Mouse (Mus musculus) heart, embryonic 10.5 days (tissue): ENCODE data around the gene H2-Q10. TPM values are rescaled to one million over a fixed set of nuclear protein-coding genes. Genes with fewer than 3 reads are reported as not detected.
"Not testable (repeated sequence)": the region's sequence is repeated elsewhere in the genome, so short reads cannot be mapped to it uniquely, and the experiment has no call there.

ENCODE experiments used
- DNase-seq: peaks from one replicate; pipeline ENCODE4 v3.0.0-alpha.2; 2017; ENCODE audit warnings: low spot score
- H3K27ac ChIP-seq: fragments of 300-500 bp; sonication (generic); 2 replicates; pipeline ENCODE4 v1.5.1; 2016; ENCODE audit warnings: mild to moderate bottlenecking
- H3K27me3 ChIP-seq: fragments of 300-500 bp; sonication (generic); 2 replicates; pipeline ENCODE4 v1.6.1; 2016; ENCODE audit warnings: mild to moderate bottlenecking; ENCODE audit not compliant: poor library complexity, insufficient read depth, severe bottlenecking
- H3K36me3 ChIP-seq: fragments of 300-500 bp; sonication (generic); 2 replicates; pipeline ENCODE4 v1.6.1; 2016; ENCODE audit warnings: mild to moderate bottlenecking, moderate library complexity
- H3K4me1 ChIP-seq: fragments of 300-500 bp; sonication (generic); 2 replicates; pipeline ENCODE4 v1.6.1; 2016; ENCODE audit warnings: mild to moderate bottlenecking
- H3K4me3 ChIP-seq: fragments of 300-500 bp; sonication (generic); 2 replicates; pipeline ENCODE4 v1.5.1; 2016; ENCODE audit warnings: mild to moderate bottlenecking, moderate library complexity
- H3K9me3 ChIP-seq: fragments of 300-500 bp; sonication (generic); 2 replicates; pipeline ENCODE4 v1.6.1; 2016; ENCODE audit warnings: mild to moderate bottlenecking, moderate library complexity
- WGBS: fragments of 180-500 bp; shearing (Covaris S2); methylation state at CpG from one replicate; pipeline ENCODE4 v1.1.7; 2016; 5-methylcytosine and 5-hydroxymethylcytosine counted together
- polyA plus RNA-seq: library from polyadenylated mRNA; unstranded; fragments of >200 nt; fragmentation: Nextera tagmentation; extraction: Ambion mirVana; gene quantifications from 2 replicates; pipeline ENCODE4 v1.2.1, GENCODE M21; 2016

H2-Q10 gene
- polyA plus RNA-seq = 0.25 and 4.7 TPM in 2 replicates

GRCm38 (mm10) chr17:35469842-35470751 is at the start of gene H2-Q10:
TSS of gene H2-Q10 (plus strand) at chr17:35470089.
- no peak for DNase-seq
- no peaks in the 10 kb centered on the region for H3K9me3 ChIP-seq
- H3K27ac ChIP-seq = peak within 1 kb of the TSS; percentile 7; the same call in 1 of the 2 replicates
- peak within 1 kb of the TSS; percentile 61 for H3K4me3 ChIP-seq
- peaks cover 12% of the 10 kb centered on the region for H3K4me1 ChIP-seq
- H3K27me3 ChIP-seq = peaks cover 58% of the 10 kb centered on the region
- no peaks in the 10 kb centered on the region for H3K36me3 ChIP-seq
- WGBS = under 1% methylated on average over 80 of the region's 80 CpGs

- H3K27ac ChIP-seq, H3K36me3 ChIP-seq, H3K4me3 ChIP-seq, H3K4me1 ChIP-seq, H3K9me3 ChIP-seq: not testable (repeated sequence)
- 14% methylated on average over 11 of the region's 11 CpGs for WGBS
- peak; percentile 70 for DNase-seq
- peaks cover 42% of the 10 kb centered on the region for H3K27me3 ChIP-seq
These were observed 49.6 kb upstream of the H2-Q10 start for GRCm38 (mm10) chr17:35420206-35420810.

DNA sequence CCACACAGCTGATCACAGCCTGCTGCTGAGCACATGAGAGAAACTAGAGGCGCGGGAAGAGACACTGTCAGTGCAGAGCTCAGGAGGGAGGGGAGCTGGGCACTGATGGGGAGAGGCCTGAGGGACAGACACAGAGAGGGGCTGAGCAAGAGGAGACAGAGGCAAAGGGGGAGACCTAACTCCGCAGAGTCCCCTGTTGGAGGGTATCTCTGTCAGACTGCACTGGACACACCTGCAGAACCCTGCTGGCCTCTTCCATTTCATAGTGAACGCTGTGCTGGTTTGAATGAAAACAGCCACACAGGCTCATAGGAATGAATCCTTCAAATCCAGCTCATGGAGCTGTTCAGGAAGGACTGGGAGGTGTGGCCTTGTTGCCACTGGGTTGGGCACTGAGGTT is 48.6 kb upstream of the H2-Q10 start:
- peaks cover 12% of the 10 kb centered on the region for H3K4me1 ChIP-seq
- H3K27ac ChIP-seq, H3K36me3 ChIP-seq, H3K4me3 ChIP-seq, H3K9me3 ChIP-seq: not testable (repeated sequence)
- DNase-seq = peak; percentile 74
- 87% methylated on average over 4 of the region's 4 CpGs for WGBS
- peaks cover 52% of the 10 kb centered on the region for H3K27me3 ChIP-seq

DNA sequence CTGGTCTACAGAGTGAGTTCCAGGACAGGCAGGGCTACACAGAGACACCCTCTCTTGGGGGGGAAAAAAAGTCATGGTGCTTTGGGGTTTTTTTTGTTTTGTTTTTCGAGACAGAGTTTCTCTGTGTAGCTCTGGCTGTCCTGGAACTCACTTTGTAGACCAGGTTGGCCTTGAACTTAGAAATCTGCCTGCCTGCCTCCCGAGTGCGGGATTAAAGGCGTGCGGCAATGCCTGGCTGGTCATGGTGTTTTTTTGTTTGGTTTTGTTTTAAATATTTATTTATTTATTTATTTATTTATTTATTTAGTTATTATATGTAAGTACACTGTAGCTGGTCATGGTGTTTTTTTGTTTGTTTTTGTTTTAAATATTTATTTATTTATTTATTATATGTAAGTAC is 47.5 kb upstream of the H2-Q10 start:
- Histone ChIP-seq H3K4me1 (peaks cover 12% of the 10 kb centered on the region), H3K27me3 (peaks cover 55% of the 10 kb centered on the region)
- not testable (repeated sequence) for H3K4me3 ChIP-seq, H3K27ac ChIP-seq, H3K9me3 ChIP-seq, H3K36me3 ChIP-seq
- DNase-seq = peak; percentile 50
- WGBS = 86% methylated on average over 5 of the region's 5 CpGs

GRCm38 (mm10) chr17:35423131-35423810 is 46.6 kb upstream of the H2-Q10 start:
- not testable (repeated sequence) for H3K36me3 ChIP-seq, H3K9me3 ChIP-seq, H3K27ac ChIP-seq, DNase-seq, H3K4me3 ChIP-seq
- 60% methylated on average over 3 of the region's 3 CpGs for WGBS
- peaks cover 12% of the 10 kb centered on the region for H3K4me1 ChIP-seq
- peaks cover 59% of the 10 kb centered on the region for H3K27me3 ChIP-seq

DNA sequence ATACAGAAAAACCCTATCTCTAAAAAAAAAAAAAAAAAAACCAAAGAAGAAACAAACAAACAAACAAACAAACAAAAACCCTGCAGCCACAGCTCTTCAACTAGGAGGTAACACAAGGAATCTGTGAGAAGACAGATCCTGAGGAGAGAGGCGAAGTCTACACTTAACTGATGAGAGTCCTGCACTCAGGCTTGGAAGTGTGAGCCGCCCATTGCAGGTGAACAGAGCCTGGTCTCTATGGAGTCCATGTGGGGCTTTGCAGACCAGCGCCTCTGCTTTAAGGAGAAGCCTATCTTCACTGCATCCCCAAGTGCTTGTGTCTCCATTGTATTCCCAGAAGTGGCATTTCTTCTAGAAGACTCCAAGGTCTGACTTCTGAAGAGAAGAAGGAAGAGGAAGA is 45.8 kb upstream of the H2-Q10 start:
- H3K4me3 ChIP-seq, H3K27ac ChIP-seq, H3K9me3 ChIP-seq, H3K36me3 ChIP-seq: not testable (repeated sequence)
- Histone ChIP-seq H3K27me3 (peaks cover 57% of the 10 kb centered on the region), H3K4me1 (peaks cover 12% of the 10 kb centered on the region)
- peak; percentile 74 for DNase-seq
- WGBS = 72% methylated on average over 3 of the region's 3 CpGs

- H3K4me1 ChIP-seq = peaks cover 12% of the 10 kb centered on the region
- WGBS = 2% methylated on average over 57 of the region's 66 CpGs
- H3K27ac ChIP-seq, H3K36me3 ChIP-seq, H3K9me3 ChIP-seq: not testable (repeated sequence)
- peak; percentile 81 for DNase-seq
- H3K4me3 ChIP-seq = peak within 1 kb of the TSS; percentile 49
- H3K27me3 ChIP-seq = peaks cover 56% of the 10 kb centered on the region
These were observed 45.1 kb upstream of the H2-Q10 start, which contains the start of gene H2-Q6 for GRCm38 (mm10) chr17:35424624-35425416. TSS of gene H2-Q6 (plus strand) at chr17:35424850.

- not testable (repeated sequence) for H3K9me3 ChIP-seq, H3K27ac ChIP-seq, H3K36me3 ChIP-seq
- DNase-seq = peak; percentile 78
- Histone ChIP-seq H3K27me3 (peaks cover 56% of the 10 kb centered on the region), H3K4me3 (peak overlapping the region; percentile 49), H3K4me1 (peaks cover 12% of the 10 kb centered on the region)
- WGBS = 8% methylated on average over 28 of the region's 28 CpGs
These were observed 44.4 kb upstream of the H2-Q10 start for GRCm38 (mm10) chr17:35425474-35425873.

DNA sequence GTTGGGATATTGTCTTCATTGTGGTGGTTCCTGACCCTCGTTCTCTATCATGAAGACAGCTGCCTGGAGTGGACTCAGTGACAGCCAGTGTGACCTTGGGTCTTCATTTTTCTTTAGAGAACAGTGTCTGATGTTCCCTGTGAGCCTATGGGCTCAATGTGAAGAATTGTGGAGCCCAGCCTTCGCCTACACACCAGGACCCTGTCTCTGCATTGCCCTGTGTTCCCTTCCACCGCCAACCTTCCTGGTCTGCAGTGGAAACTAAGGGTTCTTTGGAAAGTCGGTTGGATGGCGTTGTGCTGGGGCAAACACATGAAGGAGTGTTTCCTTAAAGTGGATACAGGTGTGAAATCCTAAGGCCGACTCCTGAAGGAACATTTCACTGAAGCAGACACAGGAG is 41.0 kb upstream of the H2-Q10 start:
- 80% methylated on average over 6 of the region's 6 CpGs for WGBS
- H3K4me3 ChIP-seq, H3K27ac ChIP-seq, H3K36me3 ChIP-seq, H3K9me3 ChIP-seq: not testable (repeated sequence)
- Histone ChIP-seq H3K4me1 (peaks cover 12% of the 10 kb centered on the region), H3K27me3 (peaks cover 45% of the 10 kb centered on the region)
- peak; percentile 58 for DNase-seq

DNA sequence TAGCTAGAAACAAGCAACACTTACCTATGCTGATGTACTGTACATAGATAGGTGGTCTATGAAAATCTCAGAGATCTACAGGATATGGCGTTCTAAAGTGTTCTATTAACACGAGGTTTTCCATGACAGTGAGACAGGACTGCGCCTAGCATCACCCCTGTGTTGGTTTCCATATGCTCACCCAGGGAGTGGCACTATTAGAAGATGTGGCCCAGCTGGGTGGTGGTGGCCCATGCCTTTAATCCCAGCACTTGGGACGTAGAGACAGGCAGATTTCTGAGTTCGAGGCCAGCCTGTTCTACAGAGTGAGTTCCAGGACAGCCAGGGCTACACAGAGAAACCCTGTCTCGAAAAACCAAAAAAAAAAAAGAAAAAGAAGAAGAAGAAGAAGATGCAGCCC is 39.2 kb upstream of the H2-Q10 start:
- DNase-seq = peak; percentile 66
- peaks cover 37% of the 10 kb centered on the region for H3K27me3 ChIP-seq
- 82% methylated on average over 6 of the region's 6 CpGs for WGBS

DNA sequence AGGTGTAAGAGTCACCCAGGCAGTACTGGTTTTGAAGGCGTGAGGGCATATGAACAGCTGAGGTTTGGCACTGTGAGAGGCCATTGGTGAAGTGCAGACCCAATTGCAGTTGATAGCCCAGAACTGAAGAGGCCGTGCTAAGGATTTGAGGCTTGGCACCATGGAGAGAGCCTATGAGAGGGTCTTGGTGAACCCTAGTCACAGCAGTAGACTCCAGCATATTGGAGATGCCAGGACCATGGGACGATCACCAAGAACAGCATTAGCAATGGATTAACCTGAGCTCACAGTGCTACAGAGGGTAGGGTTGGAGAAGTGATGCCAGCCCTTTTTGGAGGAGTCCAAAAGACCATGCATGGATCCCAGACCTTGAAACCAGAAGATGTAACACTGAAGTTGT is 37.7 kb upstream of the H2-Q10 start:
- not testable (repeated sequence) for H3K9me3 ChIP-seq, H3K4me1 ChIP-seq, H3K27ac ChIP-seq, H3K4me3 ChIP-seq, H3K36me3 ChIP-seq
- WGBS = 75% methylated on average over 3 of the region's 3 CpGs
- DNase-seq = peak; percentile 51
- peaks cover 31% of the 10 kb centered on the region for H3K27me3 ChIP-seq

More for the DNA sequence above, 39.2 kb upstream of the H2-Q10 start:
- H3K9me3 ChIP-seq, H3K36me3 ChIP-seq, H3K4me1 ChIP-seq, H3K27ac ChIP-seq, H3K4me3 ChIP-seq: not testable (repeated sequence)

DNA sequence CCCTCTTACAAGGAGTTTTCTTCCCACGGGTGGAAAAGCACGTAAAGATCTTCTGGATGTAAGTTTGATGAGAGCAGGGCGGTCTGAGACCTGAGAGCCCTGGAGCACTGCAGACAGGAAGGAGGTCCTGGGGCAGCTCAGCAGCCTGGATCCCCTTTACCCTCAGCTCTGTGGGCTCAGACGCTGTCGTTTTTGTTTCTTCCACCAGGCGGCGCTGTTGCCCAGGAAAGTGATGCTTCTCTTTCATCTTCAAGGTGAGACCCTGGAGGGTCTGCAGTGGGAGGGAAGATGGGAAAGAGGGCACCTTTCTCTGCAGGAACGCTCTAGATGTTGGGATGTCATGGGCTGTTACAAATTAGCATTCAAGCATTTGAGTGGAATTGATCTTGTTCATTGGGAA is 35.1 kb upstream of the H2-Q10 start:
- H3K4me3 ChIP-seq, H3K9me3 ChIP-seq, H3K36me3 ChIP-seq, H3K27ac ChIP-seq, H3K4me1 ChIP-seq: not testable (repeated sequence)
- H3K27me3 ChIP-seq = peaks cover 37% of the 10 kb centered on the region
- peak; percentile 77 for DNase-seq
- WGBS = 8% methylated on average over 8 of the region's 8 CpGs
